Mouse (Mus musculus) intestine, embryonic 14.5 days (tissue): ENCODE measurements around the gene Cadm1. TPM values are rescaled to one million over a fixed set of nuclear protein-coding genes. Genes with fewer than 3 reads are reported as not detected.

Source experiments
- ATAC-seq: fragments of 200-750 bp; cut with Nextera tagmentation; replicated peaks from 2 replicates; pipeline ENCODE4 v1.8.0; 2017; ENCODE audit warnings: low read depth, moderate number of reproducible peaks, moderate TSS enrichment, moderate library complexity; ENCODE audit not compliant: low FRiP score, low TSS enrichment
- DNase-seq: peaks from one replicate; pipeline ENCODE4 v3.0.0-alpha.2; 2018; ENCODE audit warnings: low spot score
- H3K27ac ChIP-seq: fragments of 300-500 bp; sonication (generic); 2 replicates; pipeline ENCODE4 v1.5.1; 2014; ENCODE audit warnings: low read depth, mild to moderate bottlenecking, control low read depth
- H3K27me3 ChIP-seq: fragments of 300-500 bp; sonication (generic); replicated peaks from 2 replicates; pipeline ENCODE4 v1.6.1; 2014; ENCODE audit warnings: low read length, control low read depth; ENCODE audit not compliant: control insufficient read depth, insufficient read depth
- H3K36me3 ChIP-seq: fragments of 300-500 bp; sonication (generic); 2 replicates; pipeline ENCODE4 v1.6.1; 2014; ENCODE audit warnings: low read length, control low read depth; ENCODE audit not compliant: control insufficient read depth, insufficient read depth
- H3K4me1 ChIP-seq: fragments of 300-500 bp; sonication (generic); replicated peaks from 2 replicates; pipeline ENCODE4 v1.6.1; 2014; ENCODE audit warnings: low read length, control low read depth, mixed read lengths; ENCODE audit not compliant: control insufficient read depth, insufficient read depth
- H3K4me2 ChIP-seq: fragments of 300-500 bp; sonication (generic); 2 replicates; pipeline ENCODE4 v1.6.1; 2014; ENCODE audit warnings: low read length
- H3K4me3 ChIP-seq: fragments of 300-500 bp; sonication (generic); 2 replicates; pipeline ENCODE4 v1.5.1; 2014; ENCODE audit warnings: low read depth, low read length, control low read depth, mixed read lengths
- H3K9ac ChIP-seq: fragments of 300-500 bp; sonication (generic); 2 replicates; pipeline ENCODE4 v1.6.1; 2014; ENCODE audit warnings: mild to moderate bottlenecking, low read length
- H3K9me3 ChIP-seq: fragments of 300-500 bp; sonication (generic); 2 replicates; pipeline ENCODE4 v1.6.1; 2016; ENCODE audit warnings: low read length, control low read depth; ENCODE audit not compliant: control insufficient read depth
- WGBS: fragments of 180-500 bp; shearing (Covaris S2); extraction: QIAGEN DNeasy Blood & Tissue Kit; methylation state at CpG from one replicate; pipeline ENCODE4 v1.1.7; 2014; 5-methylcytosine and 5-hydroxymethylcytosine counted together
- polyA plus RNA-seq: library from polyadenylated mRNA; unstranded; fragments of >200 nt; fragmentation: Nextera tagmentation; extraction: Ambion mirVana; gene quantifications from 2 replicates; pipeline ENCODE4 v1.2.1, GENCODE M21; 2014

The Cadm1 gene
- polyA plus RNA-seq, 1 experiment from 2014 or later: 74.7 TPM

DNA sequence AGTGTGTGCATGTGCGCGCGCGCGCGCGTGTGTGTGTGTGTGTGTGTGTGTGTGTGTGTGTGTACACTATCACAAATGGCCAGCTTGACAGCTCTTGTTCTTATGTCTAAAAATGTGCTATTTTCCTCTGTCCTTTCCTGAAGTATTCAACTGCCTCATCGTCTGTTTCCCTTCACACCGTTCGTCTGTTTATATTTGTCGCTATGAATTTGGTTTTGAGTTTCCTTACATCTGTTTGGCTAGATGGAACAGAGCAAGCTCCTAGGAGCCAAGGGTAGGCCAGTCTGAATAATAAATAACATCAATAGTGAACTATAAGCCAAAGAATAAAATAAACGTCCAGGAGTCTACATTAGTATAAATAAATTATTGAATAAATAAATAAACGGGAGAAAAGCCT is 235.3 kb downstream of the Cadm1 start:
- 58% methylated on average over 13 of the region's 13 CpGs for WGBS
- Histone ChIP-seq H3K4me3 (no peak overlapping the region), H3K4me2 (peak overlapping the region; percentile 26; the same call in 1 of the 2 replicates), H3K9ac (no peak overlapping the region), H3K9me3 (no peaks in the 10 kb centered on the region), H3K4me1 (peaks cover 20% of the 10 kb centered on the region), H3K27me3 (no peaks in the 10 kb centered on the region), H3K36me3 (no peaks in the 10 kb centered on the region), H3K27ac (no peak overlapping the region)
- ATAC-seq: no peak
- DNase-seq: no peak

GRCm38 (mm10) chr9:47766342-47766741 is 236.4 kb downstream of the Cadm1 start:
- Histone ChIP-seq H3K36me3 (no peaks in the 10 kb centered on the region), H3K4me3 (no peak overlapping the region), H3K9ac (no peak overlapping the region), H3K4me2 (no peak overlapping the region), H3K27ac (no peak overlapping the region), H3K27me3 (no peaks in the 10 kb centered on the region), H3K9me3 (no peaks in the 10 kb centered on the region), H3K4me1 (peaks cover 26% of the 10 kb centered on the region)
- DNase-seq (no peak), ATAC-seq (no peak)
- 38% methylated on average over 10 of the region's 10 CpGs for WGBS

DNA sequence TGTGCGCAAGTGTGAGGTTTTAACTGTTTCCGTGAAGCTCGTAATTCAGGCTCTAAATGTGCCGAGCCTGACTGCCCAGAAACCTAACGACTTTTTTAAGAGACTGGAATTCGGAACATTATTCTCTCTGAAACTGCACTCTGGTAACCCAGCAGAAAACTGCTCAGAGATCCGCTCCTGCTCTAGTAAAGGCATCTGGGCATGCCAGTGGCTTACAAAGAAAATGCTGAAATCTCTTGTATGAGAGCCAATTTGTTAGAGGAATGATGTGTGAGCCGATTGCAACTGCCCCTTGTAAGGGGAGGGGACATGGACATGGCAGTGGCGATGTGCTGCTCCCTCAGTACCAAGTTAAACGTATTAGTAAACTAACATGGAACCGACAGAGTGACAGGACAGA is 240.9 kb downstream of the Cadm1 start:
- peaks cover 17% of the 10 kb centered on the region for H3K4me1 ChIP-seq
- no peaks in the 10 kb centered on the region for H3K9me3 ChIP-seq
- H3K27ac ChIP-seq: no peak overlapping the region
- WGBS: 35% methylated on average over 11 of the region's 11 CpGs
- no peaks in the 10 kb centered on the region for H3K27me3 ChIP-seq
- DNase-seq (no peak), ATAC-seq (no peak)
- no peaks in the 10 kb centered on the region for H3K36me3 ChIP-seq
- H3K4me2 ChIP-seq: peak overlapping the region; percentile 14; the same call in 1 of the 2 replicates
- H3K9ac ChIP-seq: no peak overlapping the region
- H3K4me3 ChIP-seq: no peak overlapping the region

DNA sequence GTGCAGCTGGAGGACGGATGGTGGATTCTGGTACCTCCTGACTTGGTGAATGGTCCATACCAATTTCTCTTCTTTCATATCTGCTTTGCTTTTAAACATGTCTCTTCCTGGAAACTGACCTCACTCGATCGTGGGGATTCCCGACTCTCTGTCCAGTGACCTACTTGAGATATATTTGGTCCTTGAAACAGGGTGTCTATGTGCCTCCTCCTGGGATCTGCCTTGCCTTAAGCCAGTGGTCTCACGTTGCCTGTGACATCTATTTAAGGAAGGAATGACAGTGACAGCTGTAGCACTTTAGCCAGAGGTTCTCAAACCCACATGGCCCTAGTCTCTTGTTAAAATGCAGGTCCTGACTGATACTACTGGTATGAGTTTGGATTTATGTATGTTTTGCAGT is 242.0 kb downstream of the Cadm1 start:
- Histone ChIP-seq H3K36me3 (no peaks in the 10 kb centered on the region), H3K4me2 (no peak overlapping the region), H3K27ac (no peak overlapping the region), H3K4me1 (peaks cover 10% of the 10 kb centered on the region; the same call in 1 of the 2 replicates), H3K4me3 (no peak overlapping the region), H3K27me3 (no peaks in the 10 kb centered on the region), H3K9me3 (no peaks in the 10 kb centered on the region), H3K9ac (no peak overlapping the region)
- ATAC-seq (no peak), DNase-seq (no peak)
- 52% methylated on average over 5 of the region's 5 CpGs for WGBS

GRCm38 (mm10) chr9:47772750-47773149 is 242.8 kb downstream of the Cadm1 start:
- DNase-seq (no peak), ATAC-seq (no peak)
- Histone ChIP-seq H3K36me3 (no peaks in the 10 kb centered on the region), H3K27ac (no peak overlapping the region), H3K4me1 (peaks cover 10% of the 10 kb centered on the region; the same call in 1 of the 2 replicates), H3K9me3 (no peaks in the 10 kb centered on the region), H3K9ac (no peak overlapping the region), H3K27me3 (no peaks in the 10 kb centered on the region), H3K4me3 (no peak overlapping the region), H3K4me2 (no peak overlapping the region)
- WGBS: 83% methylated on average over 6 of the region's 6 CpGs

DNA sequence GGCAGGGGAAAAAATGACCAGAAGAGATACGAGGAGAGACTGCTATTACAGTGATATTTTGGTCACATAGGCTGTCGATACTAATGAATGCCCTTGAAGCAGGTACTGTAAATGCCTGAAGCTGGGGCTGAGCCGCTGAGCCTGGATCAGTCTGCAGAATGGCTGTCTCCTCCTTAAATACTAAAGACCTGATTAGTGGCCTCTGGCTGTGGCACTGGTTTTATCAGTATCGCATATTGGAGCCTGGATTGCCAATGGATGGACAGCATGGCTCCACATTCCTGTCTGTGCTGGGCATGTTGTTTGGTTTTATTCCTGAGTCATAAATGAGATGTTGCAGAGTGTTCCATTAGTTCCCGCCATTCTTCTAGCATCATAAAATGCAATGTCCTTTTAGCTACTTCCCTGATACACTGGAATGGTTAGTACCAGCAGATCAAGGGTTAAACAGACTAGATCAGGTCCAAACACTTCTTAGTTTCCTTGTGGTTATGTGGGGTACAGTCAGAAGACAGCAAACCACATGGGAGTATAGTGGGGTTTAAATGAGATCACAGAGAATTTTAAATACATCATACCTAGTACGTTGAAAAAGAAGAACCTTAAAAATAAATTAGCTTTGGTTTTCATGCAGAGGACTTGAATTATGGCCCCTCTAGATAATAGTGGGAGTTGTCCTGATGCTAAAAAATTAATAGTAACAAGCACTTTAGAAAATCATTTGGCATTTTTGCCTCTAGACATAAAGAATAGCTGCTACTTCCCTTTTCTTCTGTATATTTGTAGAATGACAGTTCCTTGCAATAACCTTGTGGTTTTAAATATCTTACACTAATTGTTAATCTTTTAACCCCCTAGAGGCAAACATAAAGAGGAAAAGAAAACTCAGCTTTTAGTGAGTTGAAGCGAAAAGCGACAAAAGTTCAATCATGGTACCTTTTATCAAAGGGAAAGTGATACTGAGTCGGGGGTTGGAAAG is 247.3 kb downstream of the Cadm1 start:
- 0 out of 2 replicates have a peak, but pooled peaks cover 2% of the 10 kb centered on the region for H3K4me1 ChIP-seq
- H3K9me3 ChIP-seq: no peaks in the 10 kb centered on the region
- H3K27me3 ChIP-seq: no peaks in the 10 kb centered on the region
- no peak overlapping the region for H3K27ac ChIP-seq
- no peaks in the 10 kb centered on the region for H3K36me3 ChIP-seq
- ATAC-seq (no peak), DNase-seq (no peak)
- no peak overlapping the region for H3K4me3 ChIP-seq
- H3K4me2 ChIP-seq: no peak overlapping the region
- H3K9ac ChIP-seq: no peak overlapping the region
- 82% methylated on average over 9 of the region's 9 CpGs for WGBS

DNA sequence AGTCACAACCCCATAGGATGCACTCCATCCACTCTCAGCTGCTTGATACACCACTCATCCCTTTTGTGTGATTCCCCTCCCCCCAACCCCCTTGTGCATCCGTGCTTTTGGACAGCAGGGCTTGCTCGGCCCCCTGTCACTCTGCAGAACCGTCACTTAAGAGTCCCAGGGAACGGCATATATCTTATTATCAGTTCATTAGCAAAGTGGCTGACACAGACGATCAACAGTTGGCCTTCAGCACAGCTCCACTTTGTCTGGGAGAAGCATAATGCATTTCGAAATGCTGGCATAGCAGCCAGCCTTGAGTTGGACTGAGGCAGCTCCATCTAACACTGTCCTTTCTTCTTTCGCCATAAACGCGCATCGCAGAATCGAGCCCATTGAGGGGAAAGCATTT is 248.5 kb downstream of the Cadm1 start:
- Histone ChIP-seq H3K9ac (no peak overlapping the region), H3K27ac (no peak overlapping the region), H3K4me3 (no peak overlapping the region), H3K36me3 (no peaks in the 10 kb centered on the region), H3K27me3 (no peaks in the 10 kb centered on the region), H3K4me1 (0 out of 2 replicates have a peak, but pooled peaks cover 2% of the 10 kb centered on the region), H3K4me2 (no peak overlapping the region), H3K9me3 (no peaks in the 10 kb centered on the region)
- ATAC-seq (no peak), DNase-seq (no peak)
- 61% methylated on average over 11 of the region's 11 CpGs for WGBS

DNA sequence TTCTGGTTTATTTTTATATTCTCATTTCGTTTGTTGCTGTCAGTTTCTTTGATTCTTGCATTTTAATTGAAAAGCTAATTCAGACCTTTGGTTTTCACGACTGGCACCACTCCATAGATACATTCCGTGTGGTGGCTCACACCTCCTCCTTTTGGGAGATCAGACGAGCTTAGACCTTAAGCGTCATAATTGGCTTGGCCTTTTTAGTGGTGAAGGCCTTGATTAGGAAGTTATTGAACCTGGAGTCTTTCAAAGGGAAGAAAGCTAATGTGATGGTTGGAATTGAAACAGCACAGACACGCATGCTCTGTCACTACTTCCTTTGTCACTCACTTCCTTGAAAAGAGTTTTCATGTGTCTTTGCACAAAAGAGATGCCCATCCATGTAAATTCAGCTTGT is 249.3 kb downstream of the Cadm1 start:
- Histone ChIP-seq H3K9ac (no peak overlapping the region), H3K4me1 (0 out of 2 replicates have a peak, but pooled peaks cover 2% of the 10 kb centered on the region), H3K9me3 (no peaks in the 10 kb centered on the region), H3K4me3 (no peak overlapping the region), H3K27ac (no peak overlapping the region), H3K36me3 (no peaks in the 10 kb centered on the region), H3K27me3 (no peaks in the 10 kb centered on the region), H3K4me2 (no peak overlapping the region)
- 85% methylated on average over 6 of the region's 6 CpGs for WGBS
- ATAC-seq (no peak), DNase-seq (no peak)

- no peak overlapping the region for H3K4me2 ChIP-seq
- no peak overlapping the region for H3K9ac ChIP-seq
- H3K4me3 ChIP-seq: no peak overlapping the region
- DNase-seq (no peak), ATAC-seq (no peak)
- no peaks in the 10 kb centered on the region for H3K27me3 ChIP-seq
- no peaks in the 10 kb centered on the region for H3K9me3 ChIP-seq
- H3K27ac ChIP-seq: no peak overlapping the region
- H3K4me1 ChIP-seq: no peaks in the 10 kb centered on the region
- no peaks in the 10 kb centered on the region for H3K36me3 ChIP-seq
- 63% methylated on average over 3 of the region's 3 CpGs for WGBS
Observed at GRCm38 (mm10) chr9:47786642-47787041, 256.7 kb downstream of the Cadm1 start.
